Mouse (Mus musculus): ENCODE results near the gene Mzt1. TPM values are rescaled to one million over a fixed set of nuclear protein-coding genes. Genes with fewer than 3 reads are reported as not detected.
"Not testable (repeated sequence)": the region's sequence is repeated elsewhere in the genome, so short reads cannot be mapped to it uniquely, and the experiment has no call there.

Mzt1 gene
- polyA plus RNA-seq, 1 experiment, result 109 TPM

DNA sequence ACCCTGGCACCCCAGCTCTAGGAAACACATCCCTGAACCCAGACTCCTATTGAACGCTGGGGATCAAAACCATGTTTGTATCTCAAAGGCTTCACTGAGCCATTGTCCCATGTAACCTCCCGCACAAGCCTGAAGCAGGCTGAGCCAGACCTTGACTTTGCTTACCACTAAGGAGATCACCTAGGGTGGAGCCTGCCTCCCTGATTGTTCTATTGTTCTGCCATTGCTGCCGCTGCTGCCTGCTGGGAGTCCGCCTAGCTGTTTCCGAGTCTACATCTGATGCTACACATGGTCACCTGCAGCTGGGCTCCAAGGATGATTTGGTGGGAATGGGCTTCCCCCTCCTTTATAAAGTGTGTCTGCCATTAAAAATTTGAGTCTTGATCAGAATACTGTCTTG lies 6.6 kb downstream of the Mzt1 start:
- Histone ChIP-seq H3K27ac (ENCODE audit: insufficient read depth, low read length) (peak overlapping the region; percentile 74), H3K4me3 (ENCODE audit: low read depth, low read length) (peak overlapping the region; percentile 6; the same call in 1 of the 2 replicates), H3K36me3 (ENCODE audit: control insufficient read depth, insufficient read depth, low read length, poor library complexity, severe bottlenecking) (peaks cover 13% of the 10 kb centered on the region)
- not testable (repeated sequence) for H3K4me1 ChIP-seq (ENCODE audit: control insufficient read depth, insufficient read depth, low read length); H3K9ac ChIP-seq (ENCODE audit: low read depth, poor library complexity, severe bottlenecking); H3K27me3 ChIP-seq (ENCODE audit: control insufficient read depth, insufficient read depth, low read length, poor library complexity, severe bottlenecking); H3K9me3 ChIP-seq (replicated peaks; ENCODE audit: control insufficient read depth, insufficient read depth, low read length, poor library complexity, severe bottlenecking)
- TF ChIP-seq EP300 (IDR thresholded peaks at IDR 0.05; ENCODE audit: insufficient read depth, low read depth, low read length), result peak; percentile 93

GRCm38 (mm10) chr14:99037703-99038102 lies 8.2 kb downstream of the Mzt1 start:
- Histone ChIP-seq H3K4me3 (ENCODE audit: low read depth, low read length) (no peak overlapping the region), H3K27me3 (ENCODE audit: control insufficient read depth, insufficient read depth, low read length, poor library complexity, severe bottlenecking) (no peaks in the 10 kb centered on the region), H3K9me3 (replicated peaks; ENCODE audit: control insufficient read depth, insufficient read depth, low read length, poor library complexity, severe bottlenecking) (no peaks in the 10 kb centered on the region), H3K9ac (ENCODE audit: low read depth, poor library complexity, severe bottlenecking) (no peak overlapping the region), H3K27ac (ENCODE audit: insufficient read depth, low read length) (no peak overlapping the region), H3K4me1 (ENCODE audit: control insufficient read depth, insufficient read depth, low read length) (no peaks in the 10 kb centered on the region), H3K36me3 (ENCODE audit: control insufficient read depth, insufficient read depth, low read length, poor library complexity, severe bottlenecking) (peaks cover 15% of the 10 kb centered on the region)
- TF ChIP-seq EP300 (IDR thresholded peaks at IDR 0.05; ENCODE audit: insufficient read depth, low read depth, low read length) (no peak), CTCF (IDR thresholded peaks at IDR 0.05; ENCODE audit: low read depth, low read length) (no peak), POLR2A (IDR thresholded peaks at IDR 0.05; ENCODE audit: insufficient read depth, low read length) (no peak)

DNA sequence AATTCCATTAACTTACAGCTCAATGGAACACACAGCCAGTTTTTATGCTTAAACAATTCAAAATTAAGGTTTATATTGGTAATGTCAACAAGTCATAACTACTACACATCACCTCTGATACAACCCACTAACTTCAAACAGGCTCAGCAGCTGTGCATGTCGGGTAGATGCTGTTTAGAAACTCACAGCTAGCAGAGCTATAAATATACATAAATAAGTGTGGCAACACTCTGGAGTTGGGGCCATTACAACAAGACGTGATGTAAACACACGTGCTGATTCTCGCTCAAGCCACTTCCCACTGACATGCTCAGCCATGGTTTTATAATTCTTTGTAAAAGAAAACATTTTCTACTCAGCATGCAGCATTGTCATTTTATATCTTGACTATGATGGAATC lies 9.9 kb downstream of the Mzt1 start:
- no peaks in the 10 kb centered on the region for H3K4me1 ChIP-seq (ENCODE audit: control insufficient read depth, insufficient read depth, low read length)
- peaks cover 3% of the 10 kb centered on the region; the same call in 1 of the 2 replicates for H3K9me3 ChIP-seq (replicated peaks; ENCODE audit: control insufficient read depth, insufficient read depth, low read length, poor library complexity, severe bottlenecking)
- TF ChIP-seq EP300 (IDR thresholded peaks at IDR 0.05; ENCODE audit: insufficient read depth, low read depth, low read length) (no peak), POLR2A (IDR thresholded peaks at IDR 0.05; ENCODE audit: insufficient read depth, low read length) (no peak), CTCF (IDR thresholded peaks at IDR 0.05; ENCODE audit: low read depth, low read length) (no peak)
- no peak overlapping the region for H3K27ac ChIP-seq (ENCODE audit: insufficient read depth, low read length)
- H3K4me3 ChIP-seq (ENCODE audit: low read depth, low read length), result no peak overlapping the region
- H3K36me3 ChIP-seq (ENCODE audit: control insufficient read depth, insufficient read depth, low read length, poor library complexity, severe bottlenecking), result peaks cover 15% of the 10 kb centered on the region
- H3K9ac ChIP-seq (ENCODE audit: low read depth, poor library complexity, severe bottlenecking), result no peak overlapping the region
- no peaks in the 10 kb centered on the region for H3K27me3 ChIP-seq (ENCODE audit: control insufficient read depth, insufficient read depth, low read length, poor library complexity, severe bottlenecking)

- H3K36me3 ChIP-seq (ENCODE audit: control insufficient read depth, insufficient read depth, low read length, poor library complexity, severe bottlenecking), result peaks cover 15% of the 10 kb centered on the region
- not testable (repeated sequence) for H3K9ac ChIP-seq (ENCODE audit: low read depth, poor library complexity, severe bottlenecking); H3K27ac ChIP-seq (ENCODE audit: insufficient read depth, low read length); H3K4me3 ChIP-seq (ENCODE audit: low read depth, low read length); H3K4me1 ChIP-seq (ENCODE audit: control insufficient read depth, insufficient read depth, low read length); H3K27me3 ChIP-seq (ENCODE audit: control insufficient read depth, insufficient read depth, low read length, poor library complexity, severe bottlenecking); H3K9me3 ChIP-seq (replicated peaks; ENCODE audit: control insufficient read depth, insufficient read depth, low read length, poor library complexity, severe bottlenecking)
Measured at GRCm38 (mm10) chr14:99034851-99035250, 11.1 kb downstream of the Mzt1 start.

DNA sequence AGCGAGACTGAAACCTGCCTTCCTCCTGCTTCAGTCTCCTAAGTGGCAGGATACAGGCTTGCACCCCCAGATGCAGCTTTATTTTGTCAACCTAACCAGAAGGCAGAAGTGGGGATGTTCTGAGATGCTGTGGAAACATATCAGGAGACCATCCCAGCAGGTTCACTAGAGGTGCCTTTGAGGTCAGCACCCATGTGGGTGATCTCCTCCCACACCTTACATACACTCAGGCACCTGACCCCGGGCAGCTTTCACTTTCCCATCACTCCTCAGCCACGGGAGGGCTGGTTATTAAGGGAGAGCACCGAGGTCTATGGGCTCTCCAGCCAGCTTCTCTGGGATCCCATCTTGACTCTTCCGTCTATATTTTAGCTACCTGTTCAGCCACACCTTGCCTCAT lies 13.3 kb downstream of the Mzt1 start:
- no peak overlapping the region for H3K9ac ChIP-seq (ENCODE audit: low read depth, poor library complexity, severe bottlenecking)
- peaks cover 14% of the 10 kb centered on the region for H3K36me3 ChIP-seq (ENCODE audit: control insufficient read depth, insufficient read depth, low read length, poor library complexity, severe bottlenecking)
- peaks cover 3% of the 10 kb centered on the region; the same call in 1 of the 2 replicates for H3K9me3 ChIP-seq (replicated peaks; ENCODE audit: control insufficient read depth, insufficient read depth, low read length, poor library complexity, severe bottlenecking)
- no peak overlapping the region for H3K27ac ChIP-seq (ENCODE audit: insufficient read depth, low read length)
- H3K4me3 ChIP-seq (ENCODE audit: low read depth, low read length), result no peak overlapping the region
- H3K4me1 ChIP-seq (ENCODE audit: control insufficient read depth, insufficient read depth, low read length), result no peaks in the 10 kb centered on the region
- no peaks in the 10 kb centered on the region for H3K27me3 ChIP-seq (ENCODE audit: control insufficient read depth, insufficient read depth, low read length, poor library complexity, severe bottlenecking)
- TF ChIP-seq POLR2A (IDR thresholded peaks at IDR 0.05; ENCODE audit: insufficient read depth, low read length) (no peak), CTCF (IDR thresholded peaks at IDR 0.05; ENCODE audit: low read depth, low read length) (no peak), EP300 (IDR thresholded peaks at IDR 0.05; ENCODE audit: insufficient read depth, low read depth, low read length) (no peak)

GRCm38 (mm10) chr14:99031337-99031873 lies 14.5 kb downstream of the Mzt1 start:
- peaks cover 3% of the 10 kb centered on the region; the same call in 1 of the 2 replicates for H3K9me3 ChIP-seq (replicated peaks; ENCODE audit: control insufficient read depth, insufficient read depth, low read length, poor library complexity, severe bottlenecking)
- no peak overlapping the region for H3K27ac ChIP-seq (ENCODE audit: insufficient read depth, low read length)
- H3K36me3 ChIP-seq (ENCODE audit: control insufficient read depth, insufficient read depth, low read length, poor library complexity, severe bottlenecking), result peaks cover 9% of the 10 kb centered on the region
- H3K4me3 ChIP-seq (ENCODE audit: low read depth, low read length), result no peak overlapping the region
- no peaks in the 10 kb centered on the region for H3K4me1 ChIP-seq (ENCODE audit: control insufficient read depth, insufficient read depth, low read length)
- H3K9ac ChIP-seq (ENCODE audit: low read depth, poor library complexity, severe bottlenecking), result no peak overlapping the region
- no peak for TF ChIP-seq POLR2A (IDR thresholded peaks at IDR 0.05; ENCODE audit: insufficient read depth, low read length)
- no peak for TF ChIP-seq EP300 (IDR thresholded peaks at IDR 0.05; ENCODE audit: insufficient read depth, low read depth, low read length)
- no peak for TF ChIP-seq CTCF (IDR thresholded peaks at IDR 0.05; ENCODE audit: low read depth, low read length)
- no peaks in the 10 kb centered on the region for H3K27me3 ChIP-seq (ENCODE audit: control insufficient read depth, insufficient read depth, low read length, poor library complexity, severe bottlenecking)
